Mouse (Mus musculus): ENCODE measurements around the gene Hipk3. TPM values are rescaled to one million over a fixed set of nuclear protein-coding genes. Genes with fewer than 3 reads are reported as not detected.

Gene Hipk3
- polyA plus RNA-seq, 1 experiment from 2014 or later = 11.3 TPM

- peak; percentile 21 for DNase-seq (ENCODE audit: low spot score, missing footprints)
- H3K4me2 ChIP-seq = no peak overlapping the region
- H3K4me1 ChIP-seq (ENCODE audit: control insufficient read depth, insufficient read depth, low read length) = peaks cover 3% of the 10 kb centered on the region; the same call in 1 of the 2 replicates
- no peak overlapping the region for H3K27ac ChIP-seq (ENCODE audit: low read depth, low read length)
- no peak for ATAC-seq (ENCODE audit: low FRiP score)
- H3K27me3 ChIP-seq (ENCODE audit: control insufficient read depth, insufficient read depth, low read length) = no peaks in the 10 kb centered on the region
- H3K9ac ChIP-seq (ENCODE audit: low read length) = no peak overlapping the region
- no peaks in the 10 kb centered on the region for H3K9me3 ChIP-seq (ENCODE audit: control insufficient read depth, low read length)
- no peak overlapping the region for H3K4me3 ChIP-seq (ENCODE audit: low read depth, low read length)
- 61% methylated on average over 4 of the region's 4 CpGs for WGBS
- H3K36me3 ChIP-seq (ENCODE audit: control insufficient read depth, insufficient read depth, low read length) = no peaks in the 10 kb centered on the region
Measured at GRCm38 (mm10) chr2:104497771-104498170, 3.5 kb upstream of the Hipk3 start.

GRCm38 (mm10) chr2:104497231-104497630 lies 3.0 kb upstream of the Hipk3 start:
- no peaks in the 10 kb centered on the region for H3K9me3 ChIP-seq (ENCODE audit: control insufficient read depth, low read length)
- H3K27ac ChIP-seq (ENCODE audit: low read depth, low read length) = no peak overlapping the region
- no peak overlapping the region for H3K4me3 ChIP-seq (ENCODE audit: low read depth, low read length)
- H3K36me3 ChIP-seq (ENCODE audit: control insufficient read depth, insufficient read depth, low read length) = no peaks in the 10 kb centered on the region
- no peaks in the 10 kb centered on the region for H3K27me3 ChIP-seq (ENCODE audit: control insufficient read depth, insufficient read depth, low read length)
- H3K4me1 ChIP-seq (ENCODE audit: control insufficient read depth, insufficient read depth, low read length) = peaks cover 3% of the 10 kb centered on the region; the same call in 1 of the 2 replicates
- 92% methylated on average over 2 of the region's 2 CpGs for WGBS
- H3K4me2 ChIP-seq = no peak overlapping the region
- no peak overlapping the region for H3K9ac ChIP-seq (ENCODE audit: low read length)
- ATAC-seq (ENCODE audit: low FRiP score) (no peak), DNase-seq (ENCODE audit: low spot score, missing footprints) (peak; percentile 23)

GRCm38 (mm10) chr2:104496206-104496605 lies 2.0 kb upstream of the Hipk3 start:
- WGBS = 41% methylated on average over 5 of the region's 5 CpGs
- DNase-seq (ENCODE audit: low spot score, missing footprints) = peak; percentile 80
- Histone ChIP-seq H3K27me3 (ENCODE audit: control insufficient read depth, insufficient read depth, low read length) (no peaks in the 10 kb centered on the region), H3K4me3 (ENCODE audit: low read depth, low read length) (no peak overlapping the region), H3K4me1 (ENCODE audit: control insufficient read depth, insufficient read depth, low read length) (peaks cover 3% of the 10 kb centered on the region; the same call in 1 of the 2 replicates), H3K9ac (ENCODE audit: low read length) (no peak overlapping the region), H3K9me3 (ENCODE audit: control insufficient read depth, low read length) (no peaks in the 10 kb centered on the region), H3K4me2 (no peak overlapping the region), H3K27ac (ENCODE audit: low read depth, low read length) (no peak overlapping the region), H3K36me3 (ENCODE audit: control insufficient read depth, insufficient read depth, low read length) (no peaks in the 10 kb centered on the region)
- no peak for ATAC-seq (ENCODE audit: low FRiP score)

GRCm38 (mm10) chr2:104494801-104495185 lies 547 bp upstream of the Hipk3 start:
- H3K27ac ChIP-seq (ENCODE audit: low read depth, low read length) = peak overlapping the region; percentile 98
- peaks cover 3% of the 10 kb centered on the region; the same call in 1 of the 2 replicates for H3K4me1 ChIP-seq (ENCODE audit: control insufficient read depth, insufficient read depth, low read length)
- H3K4me2 ChIP-seq = peak overlapping the region; percentile 77
- H3K9ac ChIP-seq (ENCODE audit: low read length) = peak overlapping the region; percentile 94
- DNase-seq (ENCODE audit: low spot score, missing footprints) (no peak), ATAC-seq (ENCODE audit: low FRiP score) (no peak)
- H3K9me3 ChIP-seq (ENCODE audit: control insufficient read depth, low read length) = no peaks in the 10 kb centered on the region
- WGBS = 13% methylated on average over 9 of the region's 9 CpGs
- no peaks in the 10 kb centered on the region for H3K27me3 ChIP-seq (ENCODE audit: control insufficient read depth, insufficient read depth, low read length)
- no peaks in the 10 kb centered on the region for H3K36me3 ChIP-seq (ENCODE audit: control insufficient read depth, insufficient read depth, low read length)
- H3K4me3 ChIP-seq (ENCODE audit: low read depth, low read length) = peak overlapping the region; percentile 74

GRCm38 (mm10) chr2:104493021-104493950 lies 960 bp downstream of the Hipk3 start:
- ATAC-seq (ENCODE audit: low FRiP score) (peak; percentile 84), DNase-seq (ENCODE audit: low spot score, missing footprints) (peak; percentile 98)
- H3K4me3 ChIP-seq (ENCODE audit: low read depth, low read length) = peak overlapping the region; percentile 74
- H3K9me3 ChIP-seq (ENCODE audit: control insufficient read depth, low read length) = no peaks in the 10 kb centered on the region
- H3K4me1 ChIP-seq (ENCODE audit: control insufficient read depth, insufficient read depth, low read length) = peaks cover 3% of the 10 kb centered on the region; the same call in 1 of the 2 replicates
- under 1% methylated on average over 98 of the region's 99 CpGs for whole genome bisulfite sequencing
- H3K9ac ChIP-seq (ENCODE audit: low read length) = peak overlapping the region; percentile 94
- H3K36me3 ChIP-seq (ENCODE audit: control insufficient read depth, insufficient read depth, low read length) = no peaks in the 10 kb centered on the region
- H3K27me3 ChIP-seq (ENCODE audit: control insufficient read depth, insufficient read depth, low read length) = no peaks in the 10 kb centered on the region
- peak overlapping the region; percentile 98 for H3K27ac ChIP-seq (ENCODE audit: low read depth, low read length)
- peak overlapping the region; percentile 77 for H3K4me2 ChIP-seq

- H3K9ac ChIP-seq (ENCODE audit: low read length) = no peak overlapping the region
- H3K9me3 ChIP-seq (ENCODE audit: control insufficient read depth, low read length) = no peaks in the 10 kb centered on the region
- no peak overlapping the region for H3K4me3 ChIP-seq (ENCODE audit: low read depth, low read length)
Measured at GRCm38 (mm10) chr2:104491221-104491795, 2.9 kb downstream of the Hipk3 start.

GRCm38 (mm10) chr2:104490761-104491160 lies 3.5 kb downstream of the Hipk3 start:
- DNase-seq (ENCODE audit: low spot score, missing footprints) (peak; percentile 47), ATAC-seq (ENCODE audit: low FRiP score) (no peak)
- no peaks in the 10 kb centered on the region for H3K9me3 ChIP-seq (ENCODE audit: control insufficient read depth, low read length)
- H3K36me3 ChIP-seq (ENCODE audit: control insufficient read depth, insufficient read depth, low read length) = no peaks in the 10 kb centered on the region
- no peak overlapping the region for H3K4me2 ChIP-seq
- H3K4me3 ChIP-seq (ENCODE audit: low read depth, low read length) = no peak overlapping the region
- no peak overlapping the region for H3K9ac ChIP-seq (ENCODE audit: low read length)
- no peak overlapping the region for H3K27ac ChIP-seq (ENCODE audit: low read depth, low read length)
- WGBS = 61% methylated on average over 2 of the region's 2 CpGs
- H3K4me1 ChIP-seq (ENCODE audit: control insufficient read depth, insufficient read depth, low read length) = peaks cover 3% of the 10 kb centered on the region; the same call in 1 of the 2 replicates
- H3K27me3 ChIP-seq (ENCODE audit: control insufficient read depth, insufficient read depth, low read length) = no peaks in the 10 kb centered on the region

More at GRCm38 (mm10) chr2:104491221-104491795, 2.9 kb downstream of the Hipk3 start:
- DNase-seq (ENCODE audit: low spot score, missing footprints) (peak; percentile 83), ATAC-seq (ENCODE audit: low FRiP score) (no peak)
- Histone ChIP-seq H3K27me3 (ENCODE audit: control insufficient read depth, insufficient read depth, low read length) (no peaks in the 10 kb centered on the region), H3K36me3 (ENCODE audit: control insufficient read depth, insufficient read depth, low read length) (no peaks in the 10 kb centered on the region), H3K4me2 (no peak overlapping the region), H3K27ac (ENCODE audit: low read depth, low read length) (no peak overlapping the region), H3K4me1 (ENCODE audit: control insufficient read depth, insufficient read depth, low read length) (peaks cover 3% of the 10 kb centered on the region; the same call in 1 of the 2 replicates)
- 66% methylated on average over 2 of the region's 2 CpGs for WGBS

GRCm38 (mm10) chr2:104489851-104490250 lies 4.4 kb downstream of the Hipk3 start:
- H3K27ac ChIP-seq (ENCODE audit: low read depth, low read length) = no peak overlapping the region
- peaks cover 2% of the 10 kb centered on the region; the same call in 1 of the 2 replicates for H3K4me1 ChIP-seq (ENCODE audit: control insufficient read depth, insufficient read depth, low read length)
- DNase-seq (ENCODE audit: low spot score, missing footprints) = peak; percentile 82
- H3K4me3 ChIP-seq (ENCODE audit: low read depth, low read length) = no peak overlapping the region
- H3K4me2 ChIP-seq = no peak overlapping the region
- WGBS = 82% methylated on average over 2 of the region's 2 CpGs
- H3K27me3 ChIP-seq (ENCODE audit: control insufficient read depth, insufficient read depth, low read length) = no peaks in the 10 kb centered on the region
- no peak overlapping the region for H3K9ac ChIP-seq (ENCODE audit: low read length)
- ATAC-seq (ENCODE audit: low FRiP score) = no peak
- no peaks in the 10 kb centered on the region for H3K9me3 ChIP-seq (ENCODE audit: control insufficient read depth, low read length)
- H3K36me3 ChIP-seq (ENCODE audit: control insufficient read depth, insufficient read depth, low read length) = no peaks in the 10 kb centered on the region

GRCm38 (mm10) chr2:104484438-104484837 lies 9.8 kb downstream of the Hipk3 start:
- no peak overlapping the region for H3K4me2 ChIP-seq
- no peaks in the 10 kb centered on the region for H3K4me1 ChIP-seq (ENCODE audit: control insufficient read depth, insufficient read depth, low read length)
- no peaks in the 10 kb centered on the region for H3K36me3 ChIP-seq (ENCODE audit: control insufficient read depth, insufficient read depth, low read length)
- 83% methylated on average over 5 of the region's 5 CpGs for WGBS
- H3K9ac ChIP-seq (ENCODE audit: low read length) = no peak overlapping the region
- DNase-seq (ENCODE audit: low spot score, missing footprints) (no peak), ATAC-seq (ENCODE audit: low FRiP score) (no peak)
- H3K27me3 ChIP-seq (ENCODE audit: control insufficient read depth, insufficient read depth, low read length) = no peaks in the 10 kb centered on the region
- no peak overlapping the region for H3K4me3 ChIP-seq (ENCODE audit: low read depth, low read length)
- H3K27ac ChIP-seq (ENCODE audit: low read depth, low read length) = no peak overlapping the region
- H3K9me3 ChIP-seq (ENCODE audit: control insufficient read depth, low read length) = no peaks in the 10 kb centered on the region
